Mouse (Mus musculus) left cerebral cortex, adult 2 months (tissue): ENCODE measurements around the gene Hist1h4n. TPM values are rescaled to one million over a fixed set of nuclear protein-coding genes. Genes with fewer than 3 reads are reported as not detected.
"Not testable (repeated sequence)": the region's sequence is repeated elsewhere in the genome, so short reads cannot be mapped to it uniquely, and the experiment has no call there.

ENCODE experiments used
- DNase-seq, 2 experiments: peaks; one replicate each; pipeline ENCODE4 v3.0.0; 2021 to 2022; ENCODE audit warnings: low spot score in 2 of 2, mixed read lengths in 1 of 2; ENCODE audit errors: extremely low spot score in 1 of 2
- H3K27ac ChIP-seq: fragments of 200-600 bp; 2 replicates; pipeline ENCODE4 v1.8.1; 2022
- H3K4me3 ChIP-seq: fragments of 200-600 bp; 2 replicates; pipeline ENCODE4 v1.8.1; 2022
- CTCF ChIP-seq: fragments of 200-600 bp; IDR thresholded peaks from 2 replicates; pipeline ENCODE4 v1.8.1; 2022; ENCODE audit warnings: antibody characterized with exemption, mild to moderate bottlenecking, moderate library complexity
- intact Hi-C: fragments of 180-260 bp; cut with DNase I; formaldehyde crosslinking; loops from one replicate; pipeline ENCODE4 v1.15.1; 2025
- long read RNA-seq, 2 experiments: library from polyadenylated mRNA; stranded (forward); transcript quantifications; one replicate each; pipeline ENCODE4 v2.0.0; 2021; ENCODE audit warnings: borderline mapping rate in 2 of 2
- total RNA-seq, 2 experiments: library from RNA; stranded (reverse); gene quantifications; 2 replicates each; pipeline ENCODE4 v1.2.3; 2021

Hist1h4n gene
- 10 to 100 TPM; 18.7 to 21.6 TPM for total RNA-seq
- long read RNA-seq, experiment 1, result 0 reads
- long read RNA-seq, experiment 2, result 0 reads

GRCm38 (mm10) chr13:21831418-21832394 lies at the start of gene Hist1h4n:
Hist1h4n (minus strand) TSS chr13:21832196.
- peak; percentile 22 to 26 for DNase-seq
- H3K27ac ChIP-seq, H3K4me3 ChIP-seq, intact Hi-C loops: not testable (repeated sequence)

GRCm38 (mm10) chr13:21880735-21881134 lies 48.7 kb upstream of the Hist1h4n start:
- intact Hi-C loops, result loop anchor here (10.0 kb wide), 1 partner anchor 606 kb away; no protein-coding TSS in a partner anchor
- H3K4me3 ChIP-seq, result no peak overlapping the region
- DNase-seq, result no peak
- no peak overlapping the region for H3K27ac ChIP-seq
- TF ChIP-seq CTCF, result no peak

DNA sequence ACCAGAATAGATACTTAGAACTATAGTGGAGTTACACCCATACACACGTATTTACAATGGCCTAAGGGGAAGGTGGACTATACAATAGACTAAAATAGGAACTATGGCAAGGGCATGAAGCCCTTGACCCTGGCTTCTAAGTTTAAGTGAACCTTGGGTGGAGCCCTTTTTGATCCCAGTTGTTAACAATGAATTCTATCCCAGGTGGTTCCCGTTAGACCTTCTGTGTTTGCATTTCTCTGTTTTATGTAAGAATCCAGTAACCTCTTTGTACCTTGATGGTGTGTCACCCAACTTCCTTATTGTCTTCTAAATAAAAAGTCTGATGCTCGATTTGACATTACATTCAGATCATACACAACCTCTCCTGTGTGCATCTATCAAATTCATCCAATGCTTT lies 33.5 kb upstream of the Hist1h4n start:
- H3K27ac ChIP-seq, H3K4me3 ChIP-seq, DNase-seq, intact Hi-C loops: not testable (repeated sequence)

DNA sequence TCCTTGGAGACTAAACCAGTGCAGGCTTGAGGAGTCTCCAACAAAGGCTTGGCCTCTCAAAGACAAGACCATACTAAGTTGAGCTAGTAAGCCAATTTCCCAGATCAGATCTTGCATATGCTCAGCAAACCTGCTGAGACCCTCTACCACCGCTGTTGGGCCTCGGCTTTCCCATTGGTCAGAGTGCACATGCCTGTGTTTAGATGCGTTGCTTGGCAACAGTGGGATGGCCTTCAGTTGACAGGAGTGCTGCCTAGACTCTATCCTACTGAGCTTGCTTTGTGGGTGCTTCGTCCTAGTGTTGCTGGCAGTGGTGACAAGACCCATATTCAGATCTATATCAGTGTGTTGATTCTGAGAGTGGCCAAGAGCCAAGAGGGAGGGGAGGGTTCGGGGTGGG lies 29.6 kb upstream of the Hist1h4n start:
- no peak overlapping the region for H3K4me3 ChIP-seq
- no peak for DNase-seq
- intact Hi-C loops, result no loop called here
- no peak overlapping the region for H3K27ac ChIP-seq
- TF ChIP-seq CTCF, result no peak

DNA sequence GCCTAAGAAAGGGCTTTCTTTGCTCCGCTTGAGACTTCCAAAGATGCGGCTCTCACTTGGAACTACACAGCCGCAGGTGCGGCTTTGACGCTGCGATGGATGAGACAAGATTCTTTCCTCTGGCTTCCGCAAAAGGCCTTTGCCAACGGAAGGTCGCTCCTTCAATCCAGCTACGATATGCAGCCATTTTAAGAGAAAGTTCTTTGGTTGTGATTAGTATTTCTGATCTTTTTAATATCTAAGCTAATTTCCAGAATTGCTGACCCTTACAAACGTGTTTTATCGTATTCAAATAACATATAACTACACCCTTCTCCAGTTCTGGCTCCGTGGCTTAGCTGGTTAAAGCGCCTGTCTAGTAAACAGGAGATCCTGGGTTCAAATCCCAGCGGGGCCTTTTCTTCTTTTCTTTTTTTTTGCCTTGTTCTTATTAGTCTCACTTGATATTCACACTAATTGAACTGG lies 23.7 kb upstream of the Hist1h4n start:
- H3K27ac ChIP-seq, result peak overlapping the region; percentile 53; the same call in 1 of the 2 replicates
- peak; percentile 53 to 76 for DNase-seq
- intact Hi-C loops, result loop anchor here (10.0 kb wide), 2 partner anchors 169 to 1549 kb away; no protein-coding TSS in a partner anchor

DNA sequence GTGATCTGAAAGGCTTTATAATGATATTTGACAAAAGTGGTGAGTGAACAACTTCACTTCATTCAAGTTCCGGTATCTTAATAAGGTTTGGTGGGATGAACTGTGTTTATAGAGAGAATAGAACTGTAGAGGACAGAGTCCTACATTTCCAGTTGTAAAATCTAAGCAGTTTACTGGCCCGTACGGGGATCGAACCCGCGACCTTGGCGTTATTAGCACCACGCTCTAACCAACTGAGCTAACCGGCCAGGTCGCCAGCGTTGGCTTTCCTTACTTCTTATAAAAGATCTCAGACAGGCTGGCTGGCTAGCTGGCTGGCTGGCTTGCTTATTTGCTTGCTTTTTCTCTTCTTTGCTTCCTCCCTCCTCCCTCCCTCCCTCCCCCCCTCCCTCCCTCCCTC lies 23.1 kb upstream of the Hist1h4n start:
- DNase-seq, result peak; percentile 87 to 89
- TF ChIP-seq CTCF, result no peak
- Histone ChIP-seq H3K4me3 (peak overlapping the region; percentile 68), H3K27ac (no peak overlapping the region)
- intact Hi-C loops, result loop anchor here (10.0 kb wide), 2 partner anchors 170 to 1550 kb away; no protein-coding TSS in a partner anchor

More for the DNA sequence above, 23.7 kb upstream of the Hist1h4n start:
- peak overlapping the region; percentile 68 for H3K4me3 ChIP-seq
- no peak for TF ChIP-seq CTCF

- Histone ChIP-seq H3K4me3 (no peak overlapping the region), H3K27ac (no peak overlapping the region)
- intact Hi-C loops, result loop anchor here (10.0 kb wide), 2 partner anchors 172 to 1552 kb away; no protein-coding TSS in a partner anchor
- no peak for DNase-seq
- no peak for TF ChIP-seq CTCF
Measured at GRCm38 (mm10) chr13:21852215-21852945, 20.4 kb upstream of the Hist1h4n start.

- intact Hi-C loops, result loop anchor here (10.0 kb wide), 2 partner anchors 174 to 1554 kb away; no protein-coding TSS in a partner anchor
Measured at GRCm38 (mm10) chr13:21850696-21851095, 18.7 kb upstream of the Hist1h4n start.

GRCm38 (mm10) chr13:21847883-21848282 lies 15.9 kb upstream of the Hist1h4n start:
- TF ChIP-seq CTCF, result no peak
- intact Hi-C loops, result loop anchor here (10.0 kb wide), 1 partner anchor 53 kb away; no protein-coding TSS in a partner anchor
- DNase-seq, result no peak
- Histone ChIP-seq H3K4me3 (no peak overlapping the region), H3K27ac (no peak overlapping the region)

More at GRCm38 (mm10) chr13:21850696-21851095, 18.7 kb upstream of the Hist1h4n start:
- not testable (repeated sequence) for H3K4me3 ChIP-seq, DNase-seq, H3K27ac ChIP-seq

- intact Hi-C loops, result loop anchor here (10.0 kb wide), 1 partner anchor 52 kb away; no protein-coding TSS in a partner anchor
- not testable (repeated sequence) for H3K27ac ChIP-seq, DNase-seq, H3K4me3 ChIP-seq
Measured at GRCm38 (mm10) chr13:21846356-21846755, 14.4 kb upstream of the Hist1h4n start.

- H3K27ac ChIP-seq, H3K4me3 ChIP-seq, DNase-seq: not testable (repeated sequence)
- intact Hi-C loops, result loop anchor here (10.0 kb wide), 1 partner anchor 46 kb away; no protein-coding TSS in a partner anchor
Measured at GRCm38 (mm10) chr13:21840508-21840907, 8.5 kb upstream of the Hist1h4n start.

DNA sequence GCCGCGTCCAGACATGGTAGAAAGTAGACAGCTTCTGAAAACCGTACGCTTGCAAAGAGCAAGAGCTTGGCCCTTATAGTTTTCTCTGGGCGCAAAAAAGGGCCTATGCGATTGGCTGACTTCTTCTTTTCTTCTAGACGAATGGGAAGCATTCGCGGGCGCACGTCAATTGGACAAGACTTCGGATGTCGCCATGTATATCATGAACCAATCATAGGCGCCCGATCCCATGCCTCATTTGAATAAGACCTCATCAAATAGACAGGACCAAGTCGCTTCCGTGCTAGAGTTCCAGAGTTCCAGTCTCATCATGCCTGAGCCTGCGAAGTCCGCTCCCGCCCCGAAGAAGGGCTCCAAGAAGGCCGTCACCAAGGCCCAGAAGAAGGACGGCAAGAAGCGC lies 1.5 kb upstream of the Hist1h4n start, which contains the start of the genes Hist1h2ap and Hist1h2br:
Hist1h2ap (minus strand) TSS at position 47 of the 400 bp plus-strand sequence.
Hist1h2br (plus strand) TSS at position 283 of the 400 bp plus-strand sequence.
- DNase-seq, H3K27ac ChIP-seq, intact Hi-C loops, H3K4me3 ChIP-seq: not testable (repeated sequence)
